Mouse (Mus musculus): ENCODE data around the gene Hoxc11.

Gene Hoxc11

DNA sequence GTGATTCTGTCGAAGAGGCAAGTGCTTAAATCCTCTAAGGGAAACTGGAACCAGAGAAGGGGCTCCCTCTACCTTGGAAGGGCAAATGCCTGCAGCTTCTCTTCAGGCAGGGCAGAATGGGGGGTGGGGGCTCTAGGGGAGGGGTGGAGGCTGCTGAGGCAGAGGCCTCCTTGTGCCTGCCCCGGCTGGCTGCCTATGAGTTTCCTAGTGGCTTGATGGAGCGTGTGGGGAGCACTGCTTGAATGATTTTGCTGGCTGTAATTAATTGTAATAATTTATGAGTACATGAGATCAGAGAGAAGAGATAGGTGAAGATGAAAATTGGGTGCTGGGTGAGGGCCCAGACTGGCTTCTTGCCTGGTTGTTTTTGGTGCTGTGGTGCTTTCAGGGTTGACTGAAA, 30.7 kb downstream of the Hoxc11 start:
- DNase-seq, result no peak

DNA sequence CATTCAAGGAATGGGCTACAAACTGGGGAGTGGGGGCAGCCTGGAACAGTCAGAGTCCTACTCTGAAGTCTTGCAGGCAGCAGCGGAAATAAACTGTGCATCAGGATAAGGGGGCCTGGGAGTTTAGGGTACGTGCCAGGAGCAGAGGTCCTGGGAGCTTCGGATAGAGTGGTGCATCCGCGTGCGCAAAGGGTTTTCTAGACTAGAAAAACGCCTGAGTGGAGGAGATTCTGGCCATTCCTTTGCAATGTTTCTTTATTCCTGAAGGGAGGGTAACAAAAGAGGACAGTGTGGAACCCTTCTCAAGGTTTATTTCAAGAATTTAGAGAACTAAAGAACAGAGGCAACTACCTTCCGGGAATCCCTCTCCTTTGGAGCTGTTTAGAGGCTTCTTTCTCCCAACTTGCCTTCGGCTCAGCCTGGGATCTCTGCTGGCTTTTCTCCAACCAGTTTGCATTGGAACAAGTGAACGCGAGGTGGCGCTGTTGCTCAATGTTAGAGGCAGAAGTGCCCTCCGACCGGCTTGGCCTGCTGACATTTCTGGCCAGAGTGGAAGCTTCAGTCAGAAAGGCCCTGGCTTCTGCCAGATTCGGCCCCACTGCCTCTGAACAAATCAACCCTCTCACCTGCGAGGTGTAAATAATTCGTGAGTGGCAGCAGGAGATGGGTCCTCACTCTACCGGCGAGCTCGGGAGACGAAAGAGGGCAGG, 33.1 kb downstream of the Hoxc11 start:
- peak; percentile 86 to 92 for DNase-seq

DNA sequence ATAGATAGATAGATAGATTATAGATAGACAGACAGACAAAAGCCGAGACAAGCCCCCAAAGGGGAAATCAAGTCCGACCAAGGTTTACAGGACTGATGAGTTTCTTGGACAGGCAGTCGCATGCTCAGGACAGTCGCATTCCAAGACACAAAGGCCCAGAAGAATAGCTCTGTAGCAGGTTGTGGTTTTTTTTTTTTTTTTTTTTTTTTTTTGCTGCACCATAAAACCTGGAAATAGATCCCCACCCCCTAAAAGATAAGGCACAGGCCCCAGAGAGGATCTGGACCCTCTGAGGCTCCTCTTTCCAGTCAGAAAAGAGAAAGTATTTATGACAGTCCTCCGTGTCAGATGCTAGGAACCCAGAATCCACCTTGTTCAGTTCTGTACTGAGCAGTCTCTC, 33.9 kb downstream of the Hoxc11 start:
- no peak for DNase-seq

DNA sequence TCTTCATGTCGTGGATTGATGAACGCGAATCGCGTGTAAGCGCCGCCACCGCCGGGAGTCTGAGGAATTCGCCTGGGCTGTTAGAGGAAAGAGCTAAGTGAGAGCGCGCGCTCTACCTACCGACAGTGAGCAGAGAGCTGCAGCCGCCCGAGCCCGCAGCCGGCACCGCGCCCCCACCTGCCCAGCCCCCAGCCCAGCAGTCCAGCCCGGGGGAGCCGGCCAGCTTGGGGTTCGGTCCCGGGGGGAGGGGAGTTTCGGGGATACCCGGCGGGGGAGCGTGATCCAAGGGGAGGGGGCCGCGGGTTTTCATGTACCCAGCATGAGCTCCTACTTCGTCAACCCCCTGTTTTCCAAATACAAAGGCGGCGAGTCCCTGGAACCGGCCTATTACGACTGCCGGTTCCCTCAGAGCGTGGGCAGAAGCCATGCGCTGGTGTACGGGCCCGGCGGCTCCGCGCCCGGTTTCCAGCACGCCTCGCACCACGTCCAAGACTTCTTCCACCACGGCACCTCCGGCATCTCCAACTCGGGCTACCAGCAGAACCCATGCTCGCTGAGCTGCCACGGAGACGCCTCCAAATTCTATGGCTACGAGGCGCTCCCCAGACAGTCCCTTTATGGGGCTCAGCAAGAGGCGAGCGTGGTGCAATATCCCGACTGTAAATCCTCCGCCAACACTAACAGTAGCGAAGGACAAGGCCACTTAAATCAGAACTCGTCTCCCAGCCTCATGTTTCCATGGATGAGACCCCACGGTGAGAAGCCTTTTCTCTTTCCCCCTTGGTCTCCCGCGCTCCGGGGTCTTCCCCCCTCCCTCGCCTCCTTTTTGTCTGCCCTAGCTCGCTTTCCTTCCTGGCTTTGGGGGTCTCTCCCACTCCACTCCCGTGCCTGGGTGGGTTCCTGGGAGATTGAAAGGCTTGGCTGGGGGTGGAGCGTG, 36.5 kb downstream of the Hoxc11 start, which contains the start of gene Hoxc8:
TSS of gene Hoxc8 (plus strand) at position 147 of the 937 bp plus-strand sequence.
- DNase-seq, result no peak

DNA sequence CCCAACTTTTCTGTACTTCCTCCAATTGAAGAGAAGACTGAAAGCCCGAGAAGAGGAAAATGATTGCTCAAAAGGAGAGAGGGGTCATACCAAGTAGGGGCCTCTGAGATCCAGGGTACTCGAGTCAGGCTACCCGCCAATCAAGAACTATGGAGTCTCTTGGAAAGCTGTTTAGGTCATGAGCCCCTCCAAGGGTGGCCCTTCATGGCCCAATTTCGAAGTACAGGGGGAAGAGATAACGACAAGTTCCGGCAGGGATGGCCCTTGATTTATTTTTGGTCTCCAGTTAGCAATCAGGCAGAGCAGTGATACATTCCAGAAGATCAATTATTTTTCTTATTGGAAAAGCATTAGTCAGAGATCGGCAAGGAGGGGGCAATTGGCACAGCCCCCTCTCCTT, 37.6 kb downstream of the Hoxc11 start:
- no peak for DNase-seq

DNA sequence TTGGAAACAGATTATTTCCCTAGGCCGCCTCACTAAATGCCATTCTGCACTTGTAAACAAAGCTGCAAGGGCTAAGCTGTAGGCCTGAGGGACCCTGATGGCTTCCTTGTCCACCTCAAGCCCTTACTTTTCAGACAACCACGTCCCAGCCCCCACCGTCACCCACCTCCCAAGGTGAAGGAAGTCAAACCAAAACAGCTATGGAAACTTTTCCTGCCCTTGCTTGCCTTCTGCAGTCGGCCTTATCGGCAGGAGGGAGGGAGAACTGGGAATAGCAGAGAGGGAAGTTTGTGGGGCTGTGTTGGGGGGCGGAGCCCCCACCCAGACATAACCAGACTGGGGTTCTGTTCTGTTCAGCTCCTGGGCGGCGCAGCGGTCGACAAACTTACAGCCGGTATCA, 38.0 kb downstream of the Hoxc11 start:
- DNase-seq, result no peak

DNA sequence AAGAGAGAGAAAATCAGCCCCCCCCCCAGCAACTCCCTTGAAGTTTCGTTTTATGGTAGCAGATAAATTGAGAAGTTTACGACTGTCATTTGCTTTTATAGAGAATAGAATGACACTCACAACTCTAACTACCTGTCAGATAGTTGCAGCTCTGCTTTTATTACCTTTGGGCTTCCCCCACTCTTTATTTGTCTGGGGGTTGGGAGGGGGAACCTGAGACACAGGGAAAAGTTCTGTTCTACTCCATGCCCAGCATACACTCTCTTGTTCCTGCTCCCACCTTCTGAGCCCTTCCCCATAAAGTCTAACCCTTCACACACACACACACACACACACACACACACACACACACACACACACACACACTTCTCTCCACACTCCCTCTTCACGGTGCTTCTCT, 38.6 kb downstream of the Hoxc11 start:
- no peak for DNase-seq

DNA sequence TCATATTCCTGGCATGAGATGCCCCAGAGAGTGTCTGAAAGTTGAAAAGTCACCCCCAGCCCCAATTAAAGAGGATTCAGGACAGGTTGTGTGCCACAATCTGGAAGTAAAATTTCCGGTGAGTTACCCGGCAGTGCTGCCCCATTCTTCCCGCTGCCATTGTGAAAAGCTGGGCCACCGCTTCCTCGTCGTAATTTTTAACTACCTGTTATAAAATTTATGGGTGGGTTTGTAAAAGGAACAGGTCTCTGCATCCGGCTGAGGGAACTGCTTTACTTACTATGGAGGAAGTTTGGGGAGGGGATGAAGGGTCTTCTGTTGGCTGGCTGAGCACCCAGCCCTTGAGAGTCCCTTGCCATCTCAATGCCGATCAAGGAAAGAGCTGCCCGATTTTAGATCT, 42.3 kb downstream of the Hoxc11 start:
- no peak for DNase-seq

DNA sequence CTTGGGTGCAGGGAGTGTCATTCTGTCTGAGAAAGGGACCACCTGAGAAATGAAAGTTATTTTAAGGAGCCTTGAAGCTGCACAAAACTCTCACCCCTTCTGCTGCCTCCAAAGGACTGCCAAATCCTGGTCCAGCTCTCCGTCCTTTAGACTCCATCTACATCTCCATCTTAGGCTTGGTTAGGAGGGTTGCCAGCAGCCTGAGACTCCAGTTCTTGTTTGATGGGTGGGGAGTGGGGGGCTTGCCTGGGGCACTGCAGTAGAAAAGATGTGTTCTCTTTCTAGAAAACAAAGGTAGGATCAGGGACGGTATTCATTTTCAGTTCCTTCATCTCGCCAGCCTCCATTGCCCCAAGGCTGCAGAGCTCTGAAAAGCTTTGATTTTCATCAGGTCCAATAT, 43.2 kb downstream of the Hoxc11 start:
- DNase-seq, result no peak

DNA sequence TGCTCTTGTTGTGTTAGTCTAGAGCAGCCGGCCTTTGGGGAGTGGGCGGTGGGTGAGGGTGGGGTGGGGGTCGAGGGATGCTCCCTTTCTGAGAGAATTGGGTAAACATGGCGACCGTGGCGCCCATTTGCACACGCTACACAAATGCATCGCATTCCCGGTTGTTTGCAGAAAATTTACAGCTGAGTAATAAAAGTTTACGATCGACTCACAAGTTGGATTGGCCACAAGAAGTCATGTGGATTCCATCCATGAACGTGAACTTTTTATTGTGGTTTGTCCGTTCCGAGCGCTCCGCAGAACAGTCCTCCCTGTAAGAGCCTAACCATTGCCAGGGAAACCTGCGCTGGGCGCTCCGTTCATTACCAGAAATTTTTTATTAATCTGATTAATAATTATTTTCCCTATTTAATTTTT, 43.7 kb downstream of the Hoxc11 start, which contains the start of gene Hoxc6:
TSS of gene Hoxc6 (plus strand) at position 319 of the 417 bp plus-strand sequence.
- no peak for DNase-seq

DNA sequence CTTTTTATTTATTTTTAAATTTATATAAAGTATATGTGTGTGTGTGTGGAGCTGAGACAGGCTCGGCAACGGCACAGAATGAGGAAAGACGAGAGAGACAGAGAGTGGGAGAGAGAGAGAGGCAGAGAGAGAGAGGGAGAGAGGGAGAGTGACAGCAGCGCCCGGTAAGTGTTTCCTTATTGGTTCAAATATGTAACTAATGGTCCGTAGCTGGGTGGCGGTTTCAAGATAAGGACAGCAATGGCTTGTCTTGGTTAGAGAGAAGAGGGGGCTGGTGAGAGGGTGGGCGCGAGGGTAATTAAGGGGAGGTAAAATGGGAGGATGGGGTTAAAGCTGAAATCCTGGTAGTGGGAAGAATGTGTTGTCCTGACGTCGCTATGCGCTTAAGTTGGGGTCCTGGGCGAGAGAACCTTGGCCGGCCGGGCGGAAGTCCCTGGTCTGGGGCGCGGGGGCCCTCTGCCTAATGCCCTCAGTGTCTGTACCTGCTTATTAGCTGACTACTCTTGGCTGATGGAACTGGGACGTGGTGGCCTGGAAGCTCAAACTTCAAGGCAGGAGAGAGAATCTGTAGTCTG, 44.5 kb downstream of the Hoxc11 start:
- no peak for DNase-seq

DNA sequence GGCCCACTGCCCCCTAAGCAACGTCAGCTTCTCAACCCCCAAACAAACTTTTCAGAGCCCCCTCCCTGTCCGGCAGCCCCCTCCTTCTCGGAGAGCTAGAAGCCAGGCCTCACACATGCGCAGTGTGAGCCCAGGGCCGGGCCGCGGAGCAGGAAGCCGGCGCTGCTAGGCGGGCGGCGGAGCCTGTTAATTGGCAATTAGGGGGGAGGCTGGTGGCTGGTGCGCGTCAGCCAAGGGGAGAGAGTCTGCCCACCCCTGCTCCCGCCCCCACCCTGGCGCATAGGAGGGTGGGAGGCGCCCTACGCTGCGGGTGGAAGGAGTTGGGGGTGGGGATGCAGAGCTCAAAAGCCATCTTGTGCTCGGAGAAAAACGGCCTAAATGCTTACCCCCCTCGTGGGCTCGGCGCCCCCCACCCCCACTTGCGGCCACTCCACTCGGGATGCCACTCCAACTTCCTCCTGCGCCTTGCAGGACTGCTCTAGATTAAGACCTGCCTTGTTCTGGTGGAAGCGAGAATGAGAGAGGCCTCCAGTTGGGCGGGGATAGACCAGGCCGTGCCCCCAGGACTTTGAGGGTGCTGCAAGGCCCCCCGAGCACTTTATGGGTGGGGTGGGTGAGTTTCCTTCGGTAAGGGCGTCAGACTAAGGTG, 45.1 kb downstream of the Hoxc11 start:
- DNase-seq, result peak in 1 of 2 experiments; percentile 54

DNA sequence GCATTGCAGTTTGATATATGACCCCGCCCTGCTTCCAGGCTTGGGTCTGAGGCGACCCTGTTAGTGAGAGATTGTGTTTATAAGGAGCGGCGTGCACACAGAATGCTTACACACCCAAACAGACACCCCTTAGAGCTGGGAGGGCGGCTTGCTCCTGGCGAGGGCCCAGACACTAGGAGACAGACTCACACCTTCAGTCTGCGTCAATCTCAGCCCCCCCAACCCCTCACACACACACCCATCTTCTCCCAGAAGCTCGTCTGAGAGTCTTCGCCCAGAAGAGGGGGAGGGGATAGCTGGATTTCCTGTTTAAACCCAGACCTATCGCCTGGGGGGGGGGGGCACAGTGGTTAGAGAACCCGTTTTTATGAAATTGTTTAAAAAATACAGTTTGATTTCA, 45.7 kb downstream of the Hoxc11 start:
- no peak for DNase-seq

DNA sequence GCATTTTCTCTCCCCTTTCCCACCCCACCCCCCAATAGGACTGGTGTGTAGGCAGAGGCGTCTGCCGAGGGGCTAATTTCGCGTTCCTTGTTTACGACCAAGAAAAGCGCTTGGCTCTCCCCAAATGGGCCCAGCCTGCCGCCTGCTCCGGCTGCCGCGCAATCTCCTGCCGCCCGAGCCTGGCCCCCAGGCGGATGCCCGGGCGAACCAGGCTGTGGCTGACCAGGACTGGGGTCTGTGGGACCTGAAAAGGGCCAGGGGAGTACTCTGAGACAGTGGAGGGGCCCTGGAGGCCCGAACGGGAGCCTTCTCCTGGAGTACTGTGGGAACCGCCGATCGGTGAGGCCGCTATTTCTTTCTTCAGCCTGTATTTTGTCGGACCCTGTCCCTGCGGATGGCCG, 46.3 kb downstream of the Hoxc11 start:
- no peak for DNase-seq

DNA sequence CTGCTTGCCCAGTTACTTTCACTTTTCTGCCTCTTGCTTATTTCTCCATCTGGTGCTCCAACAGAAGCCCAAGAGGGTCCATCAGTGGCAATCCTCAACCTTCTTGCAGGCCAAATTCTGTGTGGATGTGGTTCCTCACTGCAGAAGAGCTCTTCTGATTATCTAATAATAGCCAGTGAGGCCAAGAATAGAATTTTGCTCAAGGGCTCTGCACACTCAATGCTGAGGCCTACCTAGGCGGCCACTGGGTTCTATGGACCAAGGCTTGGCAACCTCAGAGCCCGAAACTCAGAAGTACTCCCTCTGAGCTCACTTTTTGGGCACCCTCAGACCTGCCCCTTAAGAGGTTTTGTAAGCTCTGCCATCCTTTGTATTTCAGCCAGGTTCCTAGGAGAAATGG, 47.1 kb downstream of the Hoxc11 start:
- no peak for DNase-seq

DNA sequence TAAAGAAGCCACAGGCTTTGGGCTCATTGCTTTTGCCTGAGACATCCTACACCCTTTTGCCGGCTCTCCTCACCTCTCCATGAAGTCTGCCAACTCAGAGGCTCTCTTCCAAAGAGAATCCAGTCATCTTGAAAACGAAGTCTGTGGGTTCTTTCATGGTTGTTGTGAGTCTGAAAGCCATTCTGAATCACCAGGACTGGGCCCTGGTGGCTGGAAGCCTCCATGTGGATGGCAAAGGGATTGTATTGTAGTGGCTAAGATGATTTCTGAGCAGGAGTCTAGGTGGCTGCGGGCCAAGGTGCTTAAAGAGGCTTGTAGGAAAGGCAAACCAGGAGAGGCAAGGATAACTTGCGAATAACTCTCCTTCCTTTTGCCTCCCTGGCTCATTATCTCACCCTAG, 47.9 kb downstream of the Hoxc11 start:
- no peak for DNase-seq

DNA sequence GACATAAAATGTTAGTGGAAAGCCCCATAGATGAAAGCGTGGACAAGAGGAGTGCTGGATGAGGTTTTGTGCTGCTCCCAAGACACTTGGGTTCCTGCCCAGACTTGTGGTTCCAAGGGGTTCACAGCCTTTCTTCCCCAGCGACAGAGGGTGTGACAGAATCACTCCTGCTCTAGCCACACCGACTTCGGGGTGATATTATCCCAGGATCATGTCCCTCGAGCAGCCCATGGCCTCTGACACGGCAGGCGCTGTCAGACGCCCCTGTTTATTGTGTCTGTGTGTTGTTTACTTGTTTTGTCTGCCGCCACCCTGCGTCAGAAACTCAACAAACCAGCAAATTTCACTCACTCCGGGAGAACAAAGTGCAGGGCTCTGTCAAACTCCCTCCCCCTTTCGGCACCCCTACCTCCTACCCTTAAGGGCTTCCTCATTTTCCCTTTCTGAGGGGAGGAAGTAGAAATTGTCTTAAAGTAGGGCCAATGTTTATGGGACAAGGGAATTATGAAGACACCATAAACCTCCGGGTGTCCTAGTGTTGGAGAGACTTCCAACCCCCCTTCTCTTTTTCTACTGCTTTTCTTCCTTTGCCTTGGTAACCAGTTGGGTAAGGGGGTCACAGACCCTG, 48.7 kb downstream of the Hoxc11 start:
- DNase-seq, result peak in 1 of 2 experiments; percentile 8

DNA sequence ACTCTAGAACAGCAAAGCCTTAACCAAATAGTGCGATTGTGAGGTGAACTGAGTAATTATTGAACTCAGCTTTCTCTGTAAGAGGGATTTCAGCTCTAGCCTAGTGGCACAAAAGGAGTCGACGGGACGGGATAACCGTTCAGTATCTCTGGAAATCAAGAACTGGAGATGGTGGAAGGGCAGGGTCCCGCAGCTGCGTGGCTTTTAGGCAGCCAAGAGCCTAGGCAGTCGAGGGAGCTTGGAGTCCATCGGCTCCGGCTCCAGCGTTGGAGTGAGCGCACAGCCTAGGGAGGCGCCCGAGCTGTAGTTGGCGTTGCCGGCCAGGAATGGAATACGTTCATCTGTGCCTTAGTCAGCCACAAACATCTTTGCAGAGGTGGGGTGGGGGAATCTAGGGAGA, 51.1 kb downstream of the Hoxc11 start:
- peak in 1 of 2 experiments; percentile 19 for DNase-seq

DNA sequence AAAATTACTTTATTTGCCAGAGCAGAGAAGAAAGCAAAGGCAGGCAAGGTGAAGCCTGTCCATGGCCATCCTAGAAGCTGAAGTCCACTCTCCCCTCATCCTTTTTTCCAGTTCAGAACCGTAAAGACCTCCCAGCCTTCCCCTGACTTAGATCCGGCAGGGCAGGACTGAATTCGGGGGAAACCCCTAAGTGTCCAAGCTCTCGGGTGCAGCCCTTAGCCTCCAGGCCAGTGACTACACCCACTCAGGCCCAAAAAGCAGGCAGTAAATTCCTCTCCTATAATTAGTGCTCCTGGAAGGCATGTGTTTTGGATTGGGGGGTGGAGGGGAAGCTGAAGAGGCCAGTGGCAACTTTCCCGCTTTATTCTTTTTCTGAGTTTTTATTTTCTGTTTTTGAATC, 51.6 kb downstream of the Hoxc11 start:
- DNase-seq, result no peak

DNA sequence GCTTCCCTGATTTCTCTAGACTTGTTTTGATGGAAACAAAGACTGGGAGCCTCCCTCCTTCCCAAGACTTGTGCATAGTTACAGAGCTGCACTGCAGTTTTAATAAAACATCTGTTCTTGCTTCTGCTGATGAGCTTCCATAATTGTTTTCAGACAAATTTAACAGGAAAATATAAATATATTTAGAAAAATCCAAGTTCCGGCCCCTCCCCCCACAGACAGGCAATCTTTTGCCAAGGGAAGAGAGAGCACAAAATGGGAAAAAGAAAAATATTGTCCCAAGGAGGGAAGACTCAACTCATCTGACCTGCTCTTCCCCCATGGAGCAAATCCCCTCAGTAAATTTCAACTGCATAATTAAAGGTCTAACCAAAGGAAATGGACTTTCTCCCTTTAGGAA, 52.1 kb downstream of the Hoxc11 start:
- no peak for DNase-seq

All from lung, postnatal 4 days (tissue).